Mouse (Mus musculus): ENCODE data around the gene Mipep.

The Mipep gene

DNA sequence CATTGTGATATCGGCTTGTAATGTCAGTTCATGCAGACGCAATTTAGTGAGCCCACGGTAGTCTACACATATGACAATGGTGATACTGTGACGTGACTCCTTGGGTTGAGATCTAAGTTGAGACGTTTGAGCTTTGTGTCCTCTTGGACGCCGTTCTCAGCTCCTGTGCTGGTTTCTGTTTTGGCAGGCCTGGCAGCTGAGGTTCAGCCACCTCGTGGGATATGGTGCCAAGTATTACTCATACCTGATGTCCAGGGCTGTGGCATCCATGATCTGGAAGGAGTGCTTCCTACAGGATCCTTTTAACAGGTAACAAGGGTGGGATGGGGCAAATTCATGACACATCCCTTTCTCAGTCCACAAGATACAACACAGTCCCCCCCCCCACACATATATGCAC, 87.5 kb downstream of the Mipep start:
- DNase-seq (ENCODE audit: low read depth), result no peak

DNA sequence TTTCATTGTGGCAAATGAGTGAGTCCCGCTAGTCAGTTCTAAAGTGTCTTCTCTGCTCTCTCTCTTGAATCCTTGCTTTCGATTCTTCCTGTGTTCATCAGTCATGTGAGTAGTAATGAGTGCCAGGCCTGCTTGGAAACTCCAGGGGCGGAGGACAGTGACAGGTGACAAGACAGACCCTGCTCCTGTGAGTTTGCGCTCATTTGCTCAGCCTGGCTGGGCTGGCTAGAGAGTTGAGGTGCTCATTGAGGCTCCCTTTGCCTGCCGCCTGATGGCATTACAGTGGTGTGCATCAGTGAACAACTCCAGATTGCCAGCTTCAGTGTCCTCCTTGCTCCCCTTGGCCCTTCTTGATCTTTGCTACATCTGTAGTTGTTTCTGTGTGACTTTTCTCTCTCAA, 97.7 kb downstream of the Mipep start:
- no peak for DNase-seq (ENCODE audit: low read depth)

DNA sequence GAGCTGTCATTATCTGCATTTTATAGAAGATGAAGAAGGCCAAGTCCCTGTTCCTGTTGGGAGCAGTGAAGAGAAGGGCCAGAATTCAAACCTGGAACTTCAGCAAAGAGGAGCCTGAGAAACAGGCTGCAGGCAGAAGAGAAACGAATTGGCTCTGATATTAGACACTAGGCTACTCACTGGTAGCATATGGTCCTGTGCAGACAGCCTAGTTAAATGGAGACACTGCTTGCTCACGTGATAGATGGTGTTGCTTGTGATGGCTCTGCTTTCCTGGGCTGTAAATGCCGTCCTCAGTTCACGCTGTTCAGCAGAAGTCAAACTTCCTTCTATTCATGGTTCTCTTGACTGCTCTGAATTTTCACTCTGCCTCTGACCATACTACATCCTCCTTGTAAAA, 98.3 kb downstream of the Mipep start:
- no peak for DNase-seq (ENCODE audit: low read depth)

DNA sequence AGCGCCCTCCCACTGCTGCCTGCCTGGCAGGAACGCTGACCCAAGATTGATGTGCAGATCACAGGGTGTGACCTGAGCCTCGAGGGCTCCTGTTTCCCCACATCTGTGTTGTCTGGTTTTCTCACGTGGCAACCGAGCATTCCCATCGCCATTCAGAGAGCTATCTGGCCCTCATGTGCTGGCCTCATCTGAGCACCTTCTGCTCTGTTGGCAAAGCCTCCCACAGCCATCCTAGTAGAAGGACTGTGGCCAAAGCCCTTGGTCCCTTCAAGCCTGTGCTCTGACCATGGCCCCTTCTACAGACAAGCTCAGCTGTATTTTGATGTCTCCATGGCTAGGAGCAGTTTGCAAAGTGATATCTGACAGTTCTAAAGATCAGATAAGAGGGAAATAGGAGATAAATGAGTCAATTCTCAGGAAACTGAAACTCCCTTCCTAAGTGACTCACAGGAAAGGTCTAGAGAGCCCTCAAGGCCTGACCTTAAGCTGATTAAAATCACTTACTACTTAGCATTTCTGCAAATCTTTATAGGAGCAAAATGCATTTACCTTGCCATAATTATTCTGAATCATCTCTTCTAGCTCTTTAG, 101.1 kb downstream of the Mipep start:
- peak; percentile 95 for DNase-seq (ENCODE audit: low read depth)

DNA sequence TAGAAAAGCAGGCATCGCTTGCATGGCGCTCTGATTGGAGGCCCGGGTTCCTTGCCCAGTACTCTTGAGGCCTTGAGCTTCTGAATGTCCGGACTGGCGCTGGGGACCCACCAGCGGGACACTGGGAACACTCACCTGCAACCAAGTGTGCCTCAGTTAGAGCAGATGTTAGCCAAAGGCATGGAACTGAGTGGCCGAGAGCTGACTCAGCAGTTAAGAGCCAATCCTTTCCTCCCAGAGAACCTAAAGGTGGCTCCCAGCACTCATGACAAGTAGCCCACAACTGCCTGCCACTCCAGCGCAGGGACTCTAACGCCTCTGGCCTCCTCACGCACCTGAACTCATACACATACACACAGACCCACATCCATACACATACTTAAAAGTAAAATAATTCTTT, 109.5 kb downstream of the Mipep start:
- DNase-seq (ENCODE audit: low read depth), result no peak

DNA sequence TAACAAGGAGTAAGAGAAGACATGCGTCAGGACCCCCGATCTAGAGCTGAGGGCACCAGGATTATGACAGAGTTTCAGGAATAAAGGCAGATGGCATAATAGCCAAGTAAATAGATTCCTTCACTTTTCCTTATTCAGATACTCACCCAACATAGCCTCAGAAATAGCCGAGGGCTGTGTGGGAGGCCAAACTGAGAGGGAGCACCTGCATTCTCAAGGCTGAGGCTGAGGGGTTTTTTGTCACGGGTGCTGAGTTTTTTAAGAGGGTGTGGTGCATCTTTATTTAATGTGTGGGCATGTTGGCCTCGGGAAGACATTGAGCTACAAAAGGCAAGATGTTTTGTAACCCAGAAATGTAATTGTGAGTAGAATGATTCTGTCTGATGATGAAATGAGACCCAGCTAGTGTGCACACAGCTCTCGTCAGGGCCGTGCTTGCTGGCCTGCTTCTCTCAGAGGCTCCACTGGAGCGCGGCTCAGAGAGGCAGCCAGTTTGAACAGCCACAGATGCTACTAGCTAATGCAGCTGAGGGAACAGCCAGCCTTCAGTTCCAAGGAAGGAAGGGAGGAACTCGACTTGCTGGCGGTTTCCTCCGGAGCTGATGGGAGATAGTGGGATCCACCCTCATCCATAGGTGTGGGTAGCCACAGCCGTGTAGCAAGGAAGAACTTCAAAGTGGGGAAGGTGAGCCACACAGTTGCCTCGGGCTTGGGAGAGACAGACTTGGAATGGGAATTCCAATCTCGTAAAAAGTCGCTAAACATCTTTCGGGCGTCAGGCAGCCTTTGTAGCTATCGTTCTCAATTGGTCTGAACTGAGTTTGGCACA, 111.0 kb downstream of the Mipep start:
- no peak for DNase-seq (ENCODE audit: low read depth)

DNA sequence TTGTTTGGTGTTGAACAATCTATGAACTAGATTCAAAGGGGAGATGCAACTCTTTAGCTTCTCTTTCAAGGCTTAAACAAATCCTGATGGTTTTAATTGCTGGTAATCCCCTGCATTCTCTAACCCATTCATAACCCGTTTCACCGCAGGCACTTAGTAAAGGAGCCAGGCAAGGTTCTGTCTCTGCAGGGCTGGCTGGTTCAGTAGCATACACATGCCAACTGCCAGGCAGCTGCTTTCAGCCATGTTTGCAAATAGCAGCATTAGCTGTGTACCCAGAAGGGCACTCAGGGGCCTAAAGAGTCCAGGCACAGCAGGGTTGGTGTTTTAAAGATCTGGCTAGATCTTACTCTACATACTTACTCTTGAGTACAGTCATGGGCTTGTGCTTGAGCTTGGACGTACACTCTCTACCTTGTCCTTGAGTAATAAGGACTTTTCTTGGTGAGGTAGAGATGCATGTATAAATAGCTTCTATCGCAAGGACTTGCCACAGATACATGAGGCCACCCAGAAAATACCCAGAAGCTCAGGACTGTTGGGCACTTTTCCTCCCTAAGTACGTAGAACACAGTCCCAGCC, 113.8 kb downstream of the Mipep start:
- DNase-seq (ENCODE audit: low read depth), result no peak

DNA sequence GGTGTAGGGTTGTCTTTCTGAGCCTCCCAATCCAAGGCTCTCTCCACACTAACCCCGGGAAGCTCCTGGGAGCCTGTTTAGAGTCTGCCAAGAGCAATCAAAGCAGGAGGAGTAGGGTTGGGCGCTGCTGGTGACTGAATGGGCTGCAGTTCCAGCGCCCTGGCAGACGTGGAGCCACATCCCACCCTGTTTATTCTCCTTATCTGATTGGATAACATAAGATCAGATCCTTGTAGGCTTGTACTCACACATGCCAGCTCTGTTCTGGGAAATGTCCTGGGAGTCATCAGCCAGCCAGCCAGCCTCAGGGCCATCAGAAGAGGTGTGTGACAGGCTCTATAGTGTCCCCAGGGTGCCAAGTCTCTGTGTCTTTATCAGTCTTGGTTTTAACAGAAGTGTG, 120.1 kb downstream of the Mipep start:
- no peak for DNase-seq (ENCODE audit: low read depth)

DNA sequence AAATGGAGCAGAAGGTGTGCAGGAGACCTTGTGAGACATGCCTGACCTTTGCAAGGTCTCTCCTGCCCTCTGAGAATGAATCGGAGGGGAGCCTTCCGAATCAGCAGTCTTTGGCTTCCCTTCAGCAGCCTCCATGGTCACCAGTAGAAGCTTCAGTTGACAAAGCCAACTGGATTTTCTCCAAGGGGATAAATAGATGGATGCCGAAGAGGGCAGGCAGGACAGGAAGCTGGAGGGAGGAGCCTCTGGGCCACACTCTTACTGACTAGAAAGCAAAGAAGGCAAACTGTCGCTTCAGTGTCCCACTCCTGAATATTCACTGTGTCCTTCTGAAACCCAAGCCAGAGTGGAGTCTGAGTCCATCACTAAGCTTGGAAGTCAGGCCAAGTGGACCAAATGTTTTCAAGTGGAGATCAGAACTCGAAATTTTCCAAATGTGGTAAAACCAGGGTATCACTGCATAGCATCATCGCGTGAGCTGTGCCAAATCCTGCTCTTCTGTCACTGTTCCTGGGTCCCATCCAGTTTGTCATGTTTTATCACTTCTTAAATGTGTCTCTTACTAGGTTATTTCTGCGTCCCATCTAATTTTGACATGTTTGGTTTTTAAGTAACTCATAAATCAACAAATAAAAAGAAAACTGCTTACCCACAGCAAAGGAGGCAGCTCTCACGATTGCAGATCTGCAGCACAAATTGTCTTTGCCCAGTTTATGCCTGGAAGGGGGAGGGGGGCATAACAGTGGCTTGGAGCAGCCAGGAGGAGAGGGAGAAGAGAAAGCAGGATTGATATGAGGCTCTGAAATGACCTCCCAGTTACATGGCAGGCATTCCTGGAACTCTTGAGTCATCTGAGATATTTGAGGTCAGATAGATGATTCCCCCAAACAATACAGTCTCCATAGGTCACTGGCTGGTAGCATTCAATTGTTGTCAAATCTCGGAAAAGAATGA, 122.3 kb downstream of the Mipep start:
- no peak for DNase-seq (ENCODE audit: low read depth)

DNA sequence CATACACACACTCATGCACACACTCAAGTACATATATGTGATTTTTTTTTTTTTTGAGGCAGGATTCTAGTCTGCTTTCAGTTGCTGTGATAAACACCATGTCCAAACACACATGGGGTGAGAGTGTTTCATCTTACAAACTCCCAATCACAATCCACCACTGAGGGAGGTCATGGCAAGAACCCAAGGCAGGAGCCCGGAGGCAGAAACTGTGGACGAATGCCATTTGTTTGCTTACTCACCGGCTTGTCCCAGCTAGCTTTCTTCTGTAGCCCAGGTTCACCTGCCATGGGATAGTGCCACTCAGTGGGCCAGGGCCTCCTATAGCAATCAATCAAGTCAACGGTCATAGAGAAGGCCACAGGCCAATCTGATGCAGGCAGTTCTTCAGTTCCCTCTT, 125.0 kb downstream of the Mipep start:
- no peak for DNase-seq (ENCODE audit: low read depth)

DNA sequence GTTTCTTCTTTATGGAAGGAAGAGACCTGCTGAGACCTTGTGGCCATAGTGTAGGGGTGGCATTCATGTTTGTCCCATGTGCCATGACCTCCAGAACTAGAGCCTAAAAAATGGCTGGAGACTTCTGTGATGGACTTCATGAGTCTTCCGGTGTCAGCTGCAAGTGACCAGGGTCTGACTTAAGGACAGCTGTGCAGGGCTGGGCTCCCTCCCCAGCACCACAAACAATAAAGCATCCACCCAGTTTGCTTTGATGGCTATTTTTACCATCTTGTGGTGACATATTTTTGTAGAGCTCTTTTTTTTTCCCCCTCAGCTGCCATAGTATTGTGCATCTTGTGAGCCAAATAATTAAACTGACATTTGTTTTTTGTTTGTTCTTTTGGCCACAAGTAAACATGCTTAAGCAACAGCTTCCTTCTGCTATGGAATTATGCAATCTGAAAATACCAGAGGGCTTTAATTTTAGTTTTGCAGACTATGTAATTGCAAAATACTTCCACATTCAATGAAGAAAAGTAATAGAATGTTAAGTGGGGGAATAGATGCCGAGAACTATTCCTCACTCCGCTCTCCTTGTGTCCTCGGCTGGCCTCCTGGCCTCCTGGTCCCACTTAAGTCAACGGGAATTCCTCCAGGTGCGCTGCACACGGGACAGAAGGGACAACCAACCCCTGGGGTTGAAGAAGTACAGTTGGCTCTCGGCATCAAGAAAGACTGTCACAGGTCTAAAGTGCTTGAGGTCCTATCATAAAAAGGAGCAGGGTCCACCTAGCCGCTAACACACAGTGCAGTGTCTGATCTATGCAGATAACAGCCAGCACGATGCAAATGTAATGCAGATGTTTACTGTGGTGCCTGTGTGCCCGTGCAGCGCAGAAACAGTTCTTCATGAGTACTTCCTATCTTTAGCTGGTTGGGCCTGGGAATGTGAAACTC, 126.4 kb downstream of the Mipep start:
- no peak for DNase-seq (ENCODE audit: low read depth)

DNA sequence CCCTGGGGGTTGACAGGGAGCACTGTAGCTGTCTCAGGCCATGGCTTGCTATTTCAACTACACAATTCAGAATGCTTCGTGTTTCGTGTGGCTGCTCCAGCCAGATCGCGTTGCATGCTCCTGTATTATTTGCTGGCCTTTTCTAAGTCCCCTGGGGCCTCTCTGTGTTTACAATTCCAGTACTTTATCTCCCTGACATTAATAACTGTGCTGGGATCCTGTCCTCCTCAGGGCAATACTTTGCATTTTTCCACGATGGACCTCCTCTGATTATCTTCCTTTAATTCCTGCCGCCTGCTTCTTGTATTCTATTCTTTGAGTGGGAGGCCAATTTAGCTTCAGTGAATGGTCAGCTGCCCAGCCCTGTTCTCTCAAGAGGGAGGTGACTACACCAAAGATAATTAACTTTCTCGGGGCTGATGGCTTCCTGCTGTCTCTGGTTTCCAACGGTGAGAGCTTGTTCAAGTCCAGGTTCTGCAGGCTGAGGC, 128.7 kb downstream of the Mipep start:
- DNase-seq (ENCODE audit: low read depth), result no peak

DNA sequence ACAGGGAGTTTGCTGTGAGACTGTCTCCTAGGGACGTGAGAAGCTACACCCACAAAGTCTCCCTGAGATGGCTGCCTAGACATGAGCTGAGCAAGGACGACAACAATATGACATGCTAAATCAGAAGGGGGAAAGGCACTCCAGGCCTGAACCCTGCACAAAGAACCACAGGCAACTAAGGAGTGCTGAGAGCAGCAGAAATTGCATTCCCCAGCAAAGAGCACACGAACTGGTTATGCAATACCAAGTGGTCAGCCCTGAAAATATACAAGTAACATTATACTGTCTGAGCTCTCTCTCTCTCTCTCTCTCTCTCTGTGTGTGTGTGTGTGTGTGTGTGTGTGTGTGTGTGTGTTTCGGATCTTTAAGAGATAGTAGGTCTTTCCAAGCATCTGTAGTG, 132.3 kb downstream of the Mipep start:
- DNase-seq (ENCODE audit: low read depth), result peak; percentile 56

DNA sequence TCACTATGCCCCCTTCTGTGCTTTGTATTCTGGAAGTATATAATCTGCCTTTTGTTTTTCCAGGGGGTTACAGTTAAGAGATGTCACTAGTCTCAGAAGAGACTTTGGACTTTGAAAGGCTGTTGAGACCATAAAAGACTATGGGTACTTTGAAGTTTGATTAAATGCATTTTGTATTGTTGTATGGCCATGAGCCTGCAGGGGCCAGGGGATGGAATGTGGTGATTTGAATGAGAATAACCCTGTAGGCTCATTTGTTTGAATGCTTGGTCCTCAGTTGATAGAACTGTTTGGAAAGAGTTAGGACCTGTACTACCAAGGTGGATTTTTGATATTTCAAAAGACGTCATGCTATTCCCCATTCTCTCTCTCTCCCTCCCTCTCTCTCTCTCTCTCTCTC, 141.6 kb downstream of the Mipep start:
- DNase-seq (ENCODE audit: low read depth), result no peak

DNA sequence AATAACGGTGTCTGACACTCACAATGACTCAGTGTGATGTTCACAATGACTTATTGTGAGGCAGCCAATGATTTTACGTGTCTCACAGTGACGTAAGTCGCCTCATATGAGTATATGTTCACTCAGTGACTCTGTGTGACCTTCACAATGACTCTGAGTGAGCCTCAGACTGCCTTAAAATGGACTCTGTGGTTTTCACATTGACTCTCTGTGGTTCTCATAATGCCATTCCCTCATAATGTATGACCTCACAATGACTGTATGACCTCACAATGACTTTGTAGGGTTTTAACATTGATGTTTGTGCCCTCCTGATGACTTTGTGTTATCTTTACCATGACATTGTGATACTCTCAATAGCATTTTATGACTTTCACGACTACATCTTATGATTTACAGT, 151.3 kb downstream of the Mipep start:
- peak; percentile 4 for DNase-seq (ENCODE audit: low read depth)

DNA sequence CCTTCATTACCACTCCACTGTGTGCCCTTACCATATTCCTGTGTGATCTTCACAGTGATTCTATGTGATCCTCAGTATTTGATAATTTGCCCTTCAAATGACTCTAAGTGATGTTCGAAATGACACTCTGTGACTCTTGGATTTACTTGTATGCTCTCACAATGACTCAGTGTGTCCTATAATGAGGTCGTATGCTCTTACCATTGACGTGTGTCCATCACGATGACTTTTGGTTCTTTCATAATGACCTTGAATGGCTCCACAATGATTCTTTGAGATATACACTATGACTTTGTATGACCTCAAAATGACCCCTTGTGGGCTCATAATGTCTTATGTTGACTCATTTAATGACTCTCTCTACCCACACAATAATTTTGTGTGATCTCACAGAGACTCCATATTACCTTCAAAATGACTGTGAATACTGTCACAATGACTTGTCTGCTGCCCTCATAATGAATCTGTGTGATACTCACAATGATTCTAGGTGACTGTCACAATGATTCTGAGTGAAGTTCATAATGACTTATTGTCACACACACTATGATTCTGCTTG, 153.2 kb downstream of the Mipep start:
- DNase-seq (ENCODE audit: low read depth), result no peak

Data from 416B (cell line).